Mouse (Mus musculus) lung, adult 18-20 months (tissue): ENCODE data around the gene Cyth1.
A peak's percentile ranks its signal among the peaks of the same experiment; 100 is the strongest.

Source experiments
- DNase-seq, 2 experiments: peaks; one replicate each; pipeline ENCODE4 v3.0.0; 2022; ENCODE audit warnings: mixed read lengths in 2 of 2

The Cyth1 gene

GRCm38 (mm10) chr11:118222351-118222885 lies 26.0 kb downstream of the Cyth1 start:
- no peak for DNase-seq

- DNase-seq, result peak; percentile 50 to 62
Measured at GRCm38 (mm10) chr11:118220561-118221262, 27.7 kb downstream of the Cyth1 start.

GRCm38 (mm10) chr11:118219066-118219465 lies 29.3 kb downstream of the Cyth1 start:
- no peak for DNase-seq

DNA sequence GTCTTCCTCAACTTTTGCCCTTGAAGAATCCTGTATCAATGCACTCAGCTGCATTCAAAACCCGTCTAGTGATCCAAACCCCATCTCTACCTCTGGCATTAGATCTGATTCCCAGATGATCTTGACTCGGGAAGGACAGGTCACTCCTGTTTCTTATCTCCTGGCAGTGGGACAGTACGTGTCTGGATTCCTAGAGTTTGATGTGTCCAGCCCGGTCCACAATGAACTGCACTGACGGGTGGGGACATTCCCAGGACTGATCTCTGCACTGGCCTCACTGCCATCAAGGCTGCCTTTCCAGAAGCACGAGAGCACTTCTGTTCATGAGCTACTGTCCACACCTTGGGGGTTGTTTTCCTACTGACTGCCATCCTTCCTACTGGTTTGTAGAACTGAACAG lies 31.9 kb downstream of the Cyth1 start:
- DNase-seq, result no peak

DNA sequence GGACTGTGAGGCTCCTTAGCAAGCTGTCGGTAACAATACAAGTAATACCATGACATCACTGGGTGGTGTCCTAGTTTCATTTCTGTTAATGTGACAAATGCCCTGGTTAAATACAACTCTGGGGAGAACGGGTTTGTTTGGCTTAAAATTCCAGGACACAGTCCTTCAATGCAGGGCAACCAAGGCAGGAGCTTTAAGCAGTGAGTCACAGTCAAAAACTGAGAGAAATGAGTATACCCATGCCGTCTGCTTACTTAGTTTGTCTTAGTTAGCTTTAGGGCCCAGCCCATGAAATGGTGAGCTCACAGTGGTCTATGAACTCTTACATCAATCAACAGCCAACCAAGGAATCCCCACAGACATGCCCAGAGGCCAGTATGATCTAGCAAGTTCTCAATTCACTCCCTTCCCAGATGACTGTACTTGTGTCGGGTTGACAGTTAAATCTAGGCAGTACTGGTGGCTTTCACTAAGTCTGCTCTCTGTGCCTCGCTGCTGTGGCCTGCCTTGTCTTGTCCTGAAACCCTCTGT lies 32.4 kb downstream of the Cyth1 start:
- DNase-seq, result no peak

GRCm38 (mm10) chr11:118212636-118213112 lies 35.7 kb downstream of the Cyth1 start:
- DNase-seq, result peak; percentile 62 to 72

- DNase-seq, result peak; percentile 62 to 63
Measured at GRCm38 (mm10) chr11:118211749-118212635, 36.4 kb downstream of the Cyth1 start.

DNA sequence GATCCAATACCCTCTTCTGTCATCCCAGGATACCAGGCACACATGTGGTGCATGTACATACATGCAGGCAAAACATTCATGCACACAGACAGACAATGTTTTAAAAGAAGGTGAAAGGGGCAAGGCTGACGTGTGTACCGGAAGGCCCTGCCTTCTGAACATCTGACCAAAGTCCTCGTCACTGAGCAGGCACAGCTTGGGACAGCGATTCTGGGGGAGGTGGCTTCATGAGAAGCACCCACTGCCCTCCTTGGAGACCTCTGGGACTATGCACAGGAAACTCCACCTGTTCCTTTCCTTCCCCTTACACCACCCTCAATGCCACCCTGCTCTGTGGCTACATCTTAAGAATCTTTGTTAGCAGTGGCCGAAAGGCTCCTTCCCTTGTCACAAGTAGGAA lies 37.4 kb downstream of the Cyth1 start:
- DNase-seq, result peak; percentile 57 to 71

GRCm38 (mm10) chr11:118210116-118210515 lies 38.3 kb downstream of the Cyth1 start:
- no peak for DNase-seq

- no peak for DNase-seq
Measured at GRCm38 (mm10) chr11:118209376-118209775, 39.0 kb downstream of the Cyth1 start.

- no peak for DNase-seq
Measured at GRCm38 (mm10) chr11:118208672-118209272, 39.6 kb downstream of the Cyth1 start.

GRCm38 (mm10) chr11:118207424-118208033 lies 40.9 kb downstream of the Cyth1 start:
- DNase-seq, result no peak

DNA sequence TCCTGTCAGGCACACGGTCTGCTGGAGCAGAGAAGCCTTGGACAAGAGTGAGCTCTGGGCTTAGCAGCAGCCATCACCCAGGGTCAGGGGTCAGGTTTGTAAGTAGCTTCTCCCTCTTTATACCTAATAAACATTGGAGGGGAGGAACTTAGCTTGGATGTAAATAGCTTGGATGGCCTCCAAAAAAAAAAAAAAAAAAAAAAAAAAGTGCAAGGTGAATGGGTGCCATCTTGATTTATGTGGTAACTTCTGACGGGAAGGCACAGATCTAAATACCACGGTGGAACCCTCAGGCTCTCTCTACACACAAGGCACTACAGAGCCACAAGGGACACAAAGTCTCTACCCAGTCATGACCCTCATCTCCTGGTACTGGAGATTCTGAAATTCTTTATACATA lies 42.1 kb downstream of the Cyth1 start:
- no peak for DNase-seq

- no peak for DNase-seq
Measured at GRCm38 (mm10) chr11:118203469-118203868, 44.9 kb downstream of the Cyth1 start.

GRCm38 (mm10) chr11:118202410-118203233 lies 45.8 kb downstream of the Cyth1 start:
- peak; percentile 40 to 53 for DNase-seq

- DNase-seq, result no peak
Measured at GRCm38 (mm10) chr11:118201833-118202409, 46.5 kb downstream of the Cyth1 start.

- DNase-seq, result no peak
Measured at GRCm38 (mm10) chr11:118200834-118201830, 47.3 kb downstream of the Cyth1 start.

- DNase-seq, result no peak
Measured at GRCm38 (mm10) chr11:118198296-118198600, 50.1 kb downstream of the Cyth1 start.

GRCm38 (mm10) chr11:118197508-118198295 lies 50.7 kb downstream of the Cyth1 start:
- DNase-seq, result no peak
